Mouse (Mus musculus) heart, adult 2 months (tissue): ENCODE measurements around the gene Peli1.

Experiments
- CTCF ChIP-seq: fragments of 200-600 bp; IDR thresholded peaks from 2 replicates; pipeline ENCODE4 v1.8.1; 2022; ENCODE audit warnings: antibody characterized with exemption, mild to moderate bottlenecking, moderate library complexity
- POLR2A ChIP-seq: fragments of 200-500 bp; IDR thresholded peaks from 2 replicates; pipeline ENCODE4 v1.6.1; 2011; ENCODE audit warnings: mild to moderate bottlenecking, low read depth, low read length, control low read depth; ENCODE audit not compliant: insufficient read depth

DNA sequence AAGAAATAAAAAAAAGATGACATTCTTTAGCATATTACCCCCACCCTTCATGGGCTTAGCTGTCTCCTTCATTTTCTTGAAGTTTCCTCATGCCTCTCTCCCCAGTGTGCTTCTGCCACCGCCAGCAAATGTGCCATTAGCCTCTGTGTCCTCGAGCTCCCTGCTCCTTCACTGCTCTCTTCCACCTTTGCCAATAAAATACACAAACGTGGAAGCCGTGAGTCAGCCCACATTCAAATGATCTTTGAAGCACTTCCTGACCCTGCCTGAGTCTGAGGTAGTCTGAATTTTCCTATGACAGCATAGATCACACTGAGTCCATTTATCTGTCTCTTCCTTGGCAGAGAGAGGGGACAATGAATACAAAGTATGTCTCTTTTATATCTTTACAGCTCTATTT lies 1.5 kb upstream of the Peli1 start:
- TF ChIP-seq CTCF (no peak), POLR2A (no peak)
